Mouse (Mus musculus) mature B cell (primary cell): ENCODE data around the gene Cyp2f2.

Source experiments
- in situ Hi-C: fragments of 300-500 bp; cut with MboI; formaldehyde crosslinking; loops from 2 replicates; pipeline ENCODE4 v1.14.3; 2019

The Cyp2f2 gene

GRCm38 (mm10) chr7:27153205-27153764 is 33.6 kb downstream of the Cyp2f2 start, which contains the start of gene Cyp2t4:
TSS of gene Cyp2t4 (plus strand) at chr7:27153714.
- in situ Hi-C loops: loop anchor here (10.0 kb wide), 1 partner anchor 82 kb away; the partner anchor contains the start of gene Coq8b

- in situ Hi-C loops: loop anchor here (5.0 to 10.0 kb wide), 2 partner anchors 36 to 79 kb away; partner anchors contain the start of gene Coq8b
Measured at GRCm38 (mm10) chr7:27156005-27156404, 36.3 kb downstream of the Cyp2f2 start.

GRCm38 (mm10) chr7:27158171-27158570 is 38.5 kb downstream of the Cyp2f2 start:
- in situ Hi-C loops: loop anchor here (5.0 to 10.0 kb wide), 2 partner anchors 34 to 77 kb away; partner anchors contain the start of gene Coq8b

GRCm38 (mm10) chr7:27159256-27159655 is 39.5 kb downstream of the Cyp2f2 start:
- in situ Hi-C loops: loop anchor here (5.0 to 10.0 kb wide), 2 partner anchors 33 to 76 kb away; partner anchors contain the start of gene Coq8b

- in situ Hi-C loops: loop anchor here (5.0 to 10.0 kb wide), 2 partner anchors 32 to 75 kb away; partner anchors contain the start of gene Coq8b
Measured at GRCm38 (mm10) chr7:27159882-27160281, 40.2 kb downstream of the Cyp2f2 start.

GRCm38 (mm10) chr7:27160921-27161320 is 41.2 kb downstream of the Cyp2f2 start:
- in situ Hi-C loops: no loop called here

GRCm38 (mm10) chr7:27161744-27162143 is 42.0 kb downstream of the Cyp2f2 start:
- in situ Hi-C loops: no loop called here

- in situ Hi-C loops: no loop called here
Measured at GRCm38 (mm10) chr7:27162780-27163449, 43.2 kb downstream of the Cyp2f2 start.

- in situ Hi-C loops: no loop called here
Measured at GRCm38 (mm10) chr7:27163450-27163805, 43.7 kb downstream of the Cyp2f2 start.

GRCm38 (mm10) chr7:27164112-27164947 is 44.6 kb downstream of the Cyp2f2 start:
- in situ Hi-C loops: no loop called here

GRCm38 (mm10) chr7:27165007-27165655 is 45.4 kb downstream of the Cyp2f2 start:
- in situ Hi-C loops: no loop called here

- in situ Hi-C loops: no loop called here
Measured at GRCm38 (mm10) chr7:27165696-27166095, 46.0 kb downstream of the Cyp2f2 start.

GRCm38 (mm10) chr7:27166229-27166613 is 46.5 kb downstream of the Cyp2f2 start:
- in situ Hi-C loops: no loop called here

- in situ Hi-C loops: no loop called here
Measured at GRCm38 (mm10) chr7:27166614-27167474, 47.1 kb downstream of the Cyp2f2 start, which contains the start of gene Egln2. TSS of gene Egln2 (minus strand) at chr7:27166802.

- in situ Hi-C loops: no loop called here
Measured at GRCm38 (mm10) chr7:27167475-27168094, 47.9 kb downstream of the Cyp2f2 start.

- in situ Hi-C loops: no loop called here
Measured at GRCm38 (mm10) chr7:27168371-27168770, 48.7 kb downstream of the Cyp2f2 start.

GRCm38 (mm10) chr7:27170981-27171380 is 51.3 kb downstream of the Cyp2f2 start:
- in situ Hi-C loops: no loop called here

- in situ Hi-C loops: no loop called here
Measured at GRCm38 (mm10) chr7:27174496-27174895, 54.8 kb downstream of the Cyp2f2 start.

GRCm38 (mm10) chr7:27174896-27175295 is 55.2 kb downstream of the Cyp2f2 start:
- in situ Hi-C loops: no loop called here

- in situ Hi-C loops: no loop called here
Measured at GRCm38 (mm10) chr7:27177942-27178323, 58.2 kb downstream of the Cyp2f2 start.
